Mouse (Mus musculus) hindbrain, postnatal 0 days (tissue): ENCODE data around the gene Klf7. TPM values are rescaled to one million over a fixed set of nuclear protein-coding genes. Genes with fewer than 3 reads are reported as not detected.

Experiments
- ATAC-seq: fragments of 200-750 bp; cut with Nextera tagmentation; 2 replicates; pipeline ENCODE4 v1.8.0; 2017; ENCODE audit warnings: mild to moderate bottlenecking, moderate TSS enrichment, moderate library complexity
- DNase-seq: peaks from one replicate; pipeline ENCODE4 v3.0.0-alpha.2; 2015; ENCODE audit warnings: low spot score
- H3K27ac ChIP-seq: fragments of 300-500 bp; sonication (generic); 2 replicates; pipeline ENCODE4 v1.5.1; 2014; ENCODE audit warnings: mild to moderate bottlenecking
- H3K27me3 ChIP-seq: fragments of 300-500 bp; sonication (generic); 2 replicates; pipeline ENCODE4 v1.6.1; 2014; ENCODE audit warnings: low read length, mixed read lengths; ENCODE audit not compliant: insufficient read depth
- H3K36me3 ChIP-seq: fragments of 300-500 bp; sonication (generic); 2 replicates; pipeline ENCODE4 v1.6.1; 2014; ENCODE audit warnings: low read length, mixed read lengths; ENCODE audit not compliant: insufficient read depth
- H3K4me1 ChIP-seq: fragments of 300-500 bp; sonication (generic); 2 replicates; pipeline ENCODE4 v1.6.1; 2014; ENCODE audit warnings: antibody characterized with exemption, low read length, mixed read lengths; ENCODE audit not compliant: insufficient read depth
- H3K4me2 ChIP-seq: fragments of 300-500 bp; sonication (generic); 2 replicates; pipeline ENCODE4 v1.6.1; 2014; ENCODE audit warnings: low read depth, mild to moderate bottlenecking, low read length, moderate library complexity, mixed read lengths
- H3K4me3 ChIP-seq: fragments of 300-500 bp; sonication (generic); 2 replicates; pipeline ENCODE4 v1.5.1; 2014; ENCODE audit warnings: low read length
- H3K9ac ChIP-seq: fragments of 300-500 bp; sonication (generic); replicated peaks from 2 replicates; pipeline ENCODE4 v1.6.1; 2014; ENCODE audit warnings: mild to moderate bottlenecking, low read length, moderate library complexity, mixed read lengths
- H3K9me3 ChIP-seq: fragments of 300-500 bp; sonication (generic); 2 replicates; pipeline ENCODE4 v1.6.1; 2016; ENCODE audit warnings: low read length, mixed read lengths
- CTCF ChIP-seq: IDR thresholded peaks from 2 replicates; pipeline ENCODE4 v1.5.1; 2016; ENCODE audit warnings: antibody characterized with exemption, control low read depth, low read depth
- WGBS: fragments of 180-500 bp; shearing (Covaris S2); extraction: QIAGEN DNeasy Blood & Tissue Kit; methylation state at CpG from one replicate; pipeline ENCODE4 v1.1.7; 2014; 5-methylcytosine and 5-hydroxymethylcytosine counted together
- polyA plus RNA-seq: library from polyadenylated mRNA; unstranded; fragments of >200 nt; fragmentation: Nextera tagmentation; extraction: Ambion mirVana; gene quantifications from 2 replicates; pipeline ENCODE4 v1.2.1, GENCODE M21; 2015
- total RNA-seq: library from RNA; depleted of rRNA; stranded (reverse); fragments of >200 nt; gene quantifications from 2 replicates; pipeline ENCODE4 v1.2.3, GENCODE M21; 2014

Klf7 gene
- total and polyA plus RNA-seq, 2 experiments from 2014 or later: 48.0 to 120 TPM

GRCm38 (mm10) chr1:64035087-64035791, 86.8 kb downstream of the Klf7 start:
- Histone ChIP-seq H3K4me1 (peaks cover 7% of the 10 kb centered on the region), H3K9me3 (no peaks in the 10 kb centered on the region), H3K4me3 (no peak overlapping the region), H3K27ac (no peak overlapping the region), H3K9ac (no peak overlapping the region), H3K4me2 (no peak overlapping the region), H3K36me3 (peaks cover 23% of the 10 kb centered on the region), H3K27me3 (no peaks in the 10 kb centered on the region)
- TF ChIP-seq CTCF: no peak
- peak; percentile 49; the same call in 1 of the 2 replicates for ATAC-seq
- 38% methylated on average over 15 of the region's 15 CpGs for WGBS
- DNase-seq: peak; percentile 46

- Histone ChIP-seq H3K27ac (no peak overlapping the region), H3K9ac (no peak overlapping the region), H3K36me3 (peaks cover 18% of the 10 kb centered on the region), H3K4me2 (no peak overlapping the region), H3K27me3 (no peaks in the 10 kb centered on the region), H3K9me3 (no peaks in the 10 kb centered on the region), H3K4me3 (no peak overlapping the region), H3K4me1 (no peaks in the 10 kb centered on the region; the same call in 1 of the 2 replicates)
- ATAC-seq (no peak), DNase-seq (no peak)
- TF ChIP-seq CTCF: no peak
- WGBS: 77% methylated on average over 9 of the region's 9 CpGs
Measured at GRCm38 (mm10) chr1:64032502-64033231, 89.4 kb downstream of the Klf7 start.

DNA sequence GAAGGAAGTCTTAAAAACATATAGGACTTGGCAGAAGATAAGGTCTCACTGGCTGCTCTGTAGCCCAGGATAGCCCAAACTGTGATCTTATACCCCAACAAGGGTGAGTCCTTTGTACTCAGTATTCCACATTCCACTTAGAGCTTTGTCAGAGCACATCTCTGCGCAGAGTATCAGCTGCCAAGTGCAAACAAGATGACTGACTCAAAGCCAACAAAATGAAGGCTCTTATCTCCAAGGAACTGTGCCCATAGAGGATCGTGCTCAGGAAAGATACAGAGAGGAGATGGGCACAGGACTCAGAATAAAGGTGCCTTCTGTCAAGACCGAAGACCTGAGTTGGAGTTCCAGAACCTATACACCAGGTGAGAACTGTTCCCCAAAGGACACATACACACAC, 100.1 kb downstream of the Klf7 start:
- WGBS: 95% methylated on average over 3 of the region's 3 CpGs
- no peak overlapping the region for H3K27ac ChIP-seq
- no peaks in the 10 kb centered on the region for H3K9me3 ChIP-seq
- peaks cover 6% of the 10 kb centered on the region; the same call in 1 of the 2 replicates for H3K4me1 ChIP-seq
- no peak overlapping the region for H3K4me2 ChIP-seq
- H3K36me3 ChIP-seq: no peaks in the 10 kb centered on the region
- no peaks in the 10 kb centered on the region for H3K27me3 ChIP-seq
- H3K9ac ChIP-seq: no peak overlapping the region
- DNase-seq (no peak), ATAC-seq (no peak)
- H3K4me3 ChIP-seq: no peak overlapping the region
- TF ChIP-seq CTCF: no peak

GRCm38 (mm10) chr1:64020672-64021635, 101.1 kb downstream of the Klf7 start:
- DNase-seq (peak; percentile 56), ATAC-seq (peak; percentile 78)
- peaks cover 6% of the 10 kb centered on the region; the same call in 1 of the 2 replicates for H3K4me1 ChIP-seq
- whole genome bisulfite sequencing: 33% methylated on average over 19 of the region's 19 CpGs
- H3K36me3 ChIP-seq: no peaks in the 10 kb centered on the region
- no peak overlapping the region for H3K9ac ChIP-seq
- no peak overlapping the region for H3K4me3 ChIP-seq
- peak overlapping the region; percentile 28; the same call in 1 of the 2 replicates for H3K4me2 ChIP-seq
- no peaks in the 10 kb centered on the region for H3K27me3 ChIP-seq
- no peaks in the 10 kb centered on the region for H3K9me3 ChIP-seq
- H3K27ac ChIP-seq: 0 out of 2 replicates have a peak overlapping the region, but pooled peaks have one; percentile 5
- TF ChIP-seq CTCF: no peak

DNA sequence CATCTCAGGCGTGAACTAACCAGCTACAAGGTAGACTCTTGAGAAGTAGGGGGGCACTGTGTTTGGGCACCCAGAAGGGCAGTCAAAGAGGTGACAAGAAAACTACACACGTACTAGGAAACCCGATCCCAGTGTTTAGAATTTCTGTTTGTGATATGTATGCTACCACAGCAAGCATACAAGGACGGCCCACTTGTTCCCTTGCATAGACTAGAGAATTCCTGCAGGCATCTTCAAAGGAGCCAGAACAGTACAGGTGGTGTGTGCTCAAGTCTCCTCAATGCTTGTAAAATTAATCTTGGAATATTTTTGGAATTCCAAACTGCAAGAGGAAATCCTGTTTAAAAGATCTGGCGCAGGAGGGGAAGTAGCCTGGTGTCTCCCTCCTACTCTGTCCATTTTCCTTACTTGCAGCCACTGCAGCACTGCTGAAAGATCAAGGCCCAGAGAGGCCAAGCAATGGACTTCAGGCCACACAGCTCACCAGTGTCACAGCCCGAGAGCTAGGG, 102.9 kb downstream of the Klf7 start:
- Histone ChIP-seq H3K9me3 (no peaks in the 10 kb centered on the region), H3K4me3 (no peak overlapping the region), H3K27ac (peak overlapping the region; percentile 54; the same call in 1 of the 2 replicates), H3K4me1 (peaks cover 6% of the 10 kb centered on the region; the same call in 1 of the 2 replicates), H3K9ac (no peak overlapping the region), H3K27me3 (no peaks in the 10 kb centered on the region), H3K4me2 (0 out of 2 replicates have a peak overlapping the region, but pooled peaks have one; percentile 8), H3K36me3 (no peaks in the 10 kb centered on the region)
- no peak for TF ChIP-seq CTCF
- no peak for ATAC-seq
- 76% methylated on average over 6 of the region's 6 CpGs for whole genome bisulfite sequencing
- no peak for DNase-seq
